Mouse (Mus musculus): ENCODE measurements around the gene Sez6l2.

DNA sequence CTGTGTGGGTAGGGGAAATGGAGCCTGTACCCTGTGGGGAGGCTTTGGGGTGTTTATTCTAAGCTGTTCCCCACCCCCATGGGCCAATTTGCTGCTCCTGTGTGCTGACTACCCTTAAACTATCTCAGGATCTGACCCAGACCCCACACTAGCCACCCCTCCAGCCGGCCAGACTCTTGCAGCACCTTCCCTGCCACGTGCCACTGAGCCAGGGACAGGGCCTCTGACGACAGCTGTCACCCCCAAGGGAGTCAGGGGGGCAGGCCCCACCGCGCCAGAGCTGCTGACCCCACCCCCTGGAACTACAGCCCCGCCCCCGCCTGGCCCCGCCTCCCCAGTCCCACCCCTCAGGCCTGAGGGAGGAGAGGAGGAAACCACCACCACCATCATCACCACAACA lies 2.3 kb downstream of the Sez6l2 start:
- no peak for TF ChIP-seq CTCF (IDR thresholded peaks at IDR 0.05; ENCODE audit: low read depth, low read length)
- TF ChIP-seq TAL1 (conservative IDR thresholded peaks at IDR 0.05; ENCODE audit: low read depth, low read length), result no peak
- no peak for TF ChIP-seq POLR2AphosphoS5 (IDR thresholded peaks at IDR 0.05; ENCODE audit: insufficient replicate concordance, low read depth, low read length)

Measured in G1E (cell line).